In the genomic region with DNA sequence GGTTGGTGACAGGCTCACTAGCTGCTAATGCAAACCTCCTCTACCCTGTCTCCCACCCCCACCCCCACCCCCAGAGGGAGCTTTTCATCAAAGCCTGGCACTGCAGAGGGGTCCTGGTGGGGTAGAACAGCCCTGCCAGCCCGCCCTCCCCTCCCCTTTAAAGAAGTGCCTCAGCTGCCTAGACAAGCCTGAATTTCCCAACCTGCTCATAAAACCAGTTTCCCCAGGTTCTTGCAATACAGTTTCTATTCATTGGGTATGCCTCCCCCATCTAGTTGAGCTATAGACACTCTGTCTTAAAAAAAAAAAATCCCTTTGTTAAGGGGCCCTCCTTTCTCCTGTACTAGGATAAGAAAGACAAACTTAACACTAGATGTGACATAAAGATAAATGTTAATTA, we compare ENCODE assay signal across 19 mouse cellular contexts. TPM values are rescaled to one million over a fixed set of nuclear protein-coding genes. Genes with fewer than 3 reads are reported as not detected.
DNase-seq lines count a peak whose midpoint lies in the region; ATAC-seq lines count a peak whose summit lies in the region.
"Had no signal": no experiment of that assay in that cellular context is flagged by ENCODE, and none has a peak within 500 bp of the region (broad histone marks: within the 10 kb centered on the region; RNA-seq: fewer than 3 reads in every experiment).

No protein-coding gene starts in this region.

- H3K4me3 ChIP-seq in heart, embryonic 13.5 days, result no peak overlapping the region
- H3K4me3 ChIP-seq in lung, embryonic 16.5 days (ENCODE audit: low read length), result no peak overlapping the region
- no peak overlapping the region for H3K4me3 ChIP-seq in embryonic facial prominence, embryonic 13.5 days
- no peak overlapping the region for H3K4me3 ChIP-seq in limb, embryonic 15.5 days
- H3K4me3 ChIP-seq: liver, embryonic 15.5 days had no signal

- no peaks in the 10 kb centered on the region for H3K9me3 ChIP-seq in heart, embryonic 13.5 days
- H3K9me3 ChIP-seq in lung, embryonic 16.5 days (ENCODE audit: control insufficient read depth, low read length), result no peaks in the 10 kb centered on the region
- no peaks in the 10 kb centered on the region for H3K9me3 ChIP-seq in embryonic facial prominence, embryonic 13.5 days
- no peaks in the 10 kb centered on the region for H3K9me3 ChIP-seq in limb, embryonic 15.5 days
- H3K9me3 ChIP-seq: liver, embryonic 15.5 days had no signal

- intact Hi-C loops in heart, postnatal 14 days (cut with DNase I), result no loop called here

- H3K27ac ChIP-seq in heart, embryonic 13.5 days (replicated peaks), result no peak overlapping the region
- peak overlapping the region; percentile 76 for H3K27ac ChIP-seq in lung, embryonic 16.5 days (ENCODE audit: low read length)
- peak overlapping the region; percentile 74; the same call in 1 of the 2 replicates for H3K27ac ChIP-seq in embryonic facial prominence, embryonic 13.5 days
- peak overlapping the region; percentile 69 for H3K27ac ChIP-seq in limb, embryonic 15.5 days
- H3K27ac ChIP-seq: liver, embryonic 15.5 days had no signal

- peak overlapping the region; percentile 19; the same call in 1 of the 2 replicates for H3K9ac ChIP-seq in heart, embryonic 13.5 days
- no peak overlapping the region for H3K9ac ChIP-seq in lung, embryonic 16.5 days (ENCODE audit: low read length)
- no peak overlapping the region for H3K9ac ChIP-seq in embryonic facial prominence, embryonic 13.5 days
- H3K9ac ChIP-seq in limb, embryonic 15.5 days, result no peak overlapping the region
- H3K9ac ChIP-seq: liver, embryonic 15.5 days had no signal

- DNase-seq in heart, postnatal 14 days, result no peak
- DNase-seq in lung, postnatal 4 days, result no peak
- DNase-seq in spleen, postnatal 36 days (ENCODE audit: low spot score in 2 of 2), result no peak
- no peak for DNase-seq in gastrocnemius, postnatal 10 days
- DNase-seq: cerebellum, adult 18-20 months; embryo, embryonic 11 days; heart, adult 18-20 months; heart, postnatal 36 days; kidney, adult 9 months; spleen, adult 18-20 months had no signal

- no peaks in the 10 kb centered on the region for H3K27me3 ChIP-seq in heart, embryonic 13.5 days (replicated peaks)
- no peaks in the 10 kb centered on the region for H3K27me3 ChIP-seq in lung, embryonic 16.5 days (ENCODE audit: control insufficient read depth, insufficient read depth, low read depth, low read length)
- no peaks in the 10 kb centered on the region for H3K27me3 ChIP-seq in embryonic facial prominence, embryonic 13.5 days
- H3K27me3 ChIP-seq in limb, embryonic 15.5 days, result no peaks in the 10 kb centered on the region
- H3K27me3 ChIP-seq: liver, embryonic 15.5 days had no signal

- 38% methylated on average over 1 of the region's 1 CpGs for WGBS in heart, embryonic 13.5 days
- WGBS in lung, embryonic 16.5 days, result 59% methylated on average over 1 of the region's 1 CpGs
- 29% methylated on average over 1 of the region's 1 CpGs for WGBS in embryonic facial prominence, embryonic 13.5 days
- 50% methylated on average over 1 of the region's 1 CpGs for WGBS in limb, embryonic 15.5 days

- H3K4me2 ChIP-seq in heart, embryonic 13.5 days, result no peak overlapping the region
- H3K4me2 ChIP-seq in lung, embryonic 16.5 days (ENCODE audit: low read depth, low read length), result no peak overlapping the region
- no peak overlapping the region for H3K4me2 ChIP-seq in embryonic facial prominence, embryonic 13.5 days
- H3K4me2 ChIP-seq in limb, embryonic 15.5 days, result no peak overlapping the region
- H3K4me2 ChIP-seq: liver, embryonic 15.5 days had no signal

- H3K4me1 ChIP-seq in heart, embryonic 13.5 days, result peaks cover 12% of the 10 kb centered on the region
- H3K4me1 ChIP-seq in lung, embryonic 16.5 days (replicated peaks; ENCODE audit: control insufficient read depth, insufficient read depth, low read length), result peaks cover 7% of the 10 kb centered on the region; the same call in 1 of the 2 replicates
- H3K4me1 ChIP-seq in embryonic facial prominence, embryonic 13.5 days, result peaks cover 6% of the 10 kb centered on the region; the same call in 1 of the 2 replicates
- H3K4me1 ChIP-seq in limb, embryonic 15.5 days, result peaks cover 18% of the 10 kb centered on the region

- no peaks in the 10 kb centered on the region for H3K36me3 ChIP-seq in heart, embryonic 13.5 days
- no peaks in the 10 kb centered on the region for H3K36me3 ChIP-seq in lung, embryonic 16.5 days (ENCODE audit: control insufficient read depth, insufficient read depth, low read length)
- H3K36me3 ChIP-seq in embryonic facial prominence, embryonic 13.5 days, result no peaks in the 10 kb centered on the region
- H3K36me3 ChIP-seq in limb, embryonic 15.5 days, result no peaks in the 10 kb centered on the region
- H3K36me3 ChIP-seq: G1E; liver, embryonic 15.5 days had no signal

- no peak for ATAC-seq in heart, embryonic 13.5 days (ENCODE audit: extremely low read depth, insufficient number of reproducible peaks, low FRiP score, low TSS enrichment)
- no peak for ATAC-seq in lung, embryonic 16.5 days (ENCODE audit: low read depth)
- ATAC-seq in embryonic facial prominence, embryonic 13.5 days (ENCODE audit: insufficient number of reproducible peaks, insufficient read depth, low FRiP score, low TSS enrichment, low read depth), result no peak
- no peak for ATAC-seq in limb, embryonic 15.5 days (ENCODE audit: insufficient number of reproducible peaks, low FRiP score, low TSS enrichment, low read depth)

RNA-seq across cellular contexts. Expression of a gene that starts 43.8 kb away (rescaled TPM):
- polyA plus RNA-seq in heart, embryonic 13.5 days (2015; fragmentation: Nextera tagmentation; extraction: Ambion mirVana), result 929 and 934 TPM in 2 replicates
- 100 to 1,000 TPM; 290 to 401 TPM for total RNA-seq in heart, postnatal 14 days (2021)
- polyA plus RNA-seq in lung, embryonic 16.5 days (2015; fragmentation: Nextera tagmentation; extraction: Ambion mirVana), result 2,358 and 2,609 TPM in 2 replicates
- polyA plus RNA-seq in embryonic facial prominence, embryonic 13.5 days (2015; fragmentation: Nextera tagmentation; extraction: Ambion mirVana), result 3,278 and 3,456 TPM in 2 replicates
- polyA plus RNA-seq in limb, embryonic 15.5 days (2015; fragmentation: Nextera tagmentation; extraction: Ambion mirVana), result 1,783 and 2,088 TPM in 2 replicates
- 100 to 1,000 TPM; 358 to 428 TPM for total RNA-seq in gastrocnemius, postnatal 10 days (2021)

RNA-seq across cellular contexts. Expression of a gene that starts 56.6 kb away (rescaled TPM):
- polyA plus RNA-seq in heart, embryonic 13.5 days (2015; fragmentation: Nextera tagmentation; extraction: Ambion mirVana), result not detected in 2 replicates
- total RNA-seq in heart, postnatal 14 days (2021), result not detected
- not detected in 2 replicates for polyA plus RNA-seq in lung, embryonic 16.5 days (2015; fragmentation: Nextera tagmentation; extraction: Ambion mirVana)
- not detected in 2 replicates for polyA plus RNA-seq in embryonic facial prominence, embryonic 13.5 days (2015; fragmentation: Nextera tagmentation; extraction: Ambion mirVana)
- polyA plus RNA-seq in limb, embryonic 15.5 days (2015; fragmentation: Nextera tagmentation; extraction: Ambion mirVana), result not detected in 2 replicates
- not detected for total RNA-seq in gastrocnemius, postnatal 10 days (2021)
- total RNA-seq: adrenal gland, postnatal 4 days; heart, adult 18-20 months; heart, postnatal 36 days; left cerebral cortex, adult 8-10 months had no signal
- polyA plus RNA-seq: frontal cortex, adult 2 months; G1E; liver, embryonic 15.5 days had no signal

RNA-seq across cellular contexts. Expression of a gene that starts 56.7 kb away (rescaled TPM):
- polyA plus RNA-seq in heart, embryonic 13.5 days (2015; fragmentation: Nextera tagmentation; extraction: Ambion mirVana), result not detected in 2 replicates
- total RNA-seq in heart, postnatal 14 days (2021), result not detected
- polyA plus RNA-seq in lung, embryonic 16.5 days (2015; fragmentation: Nextera tagmentation; extraction: Ambion mirVana), result 0.49 and 0.63 TPM in 2 replicates
- not detected in 2 replicates for polyA plus RNA-seq in embryonic facial prominence, embryonic 13.5 days (2015; fragmentation: Nextera tagmentation; extraction: Ambion mirVana)
- polyA plus RNA-seq in limb, embryonic 15.5 days (2015; fragmentation: Nextera tagmentation; extraction: Ambion mirVana), result not detected in 2 replicates
- total RNA-seq in gastrocnemius, postnatal 10 days (2021), result not detected
- total RNA-seq: adrenal gland, postnatal 4 days; G1E; heart, adult 18-20 months; heart, postnatal 36 days had no signal
- polyA plus RNA-seq: G1E; liver, embryonic 15.5 days had no signal
